Mouse (Mus musculus): ENCODE results near the gene Izumo2.

- TF ChIP-seq EP300 (IDR thresholded peaks at IDR 0.05) = no peak
- no peak for TF ChIP-seq CTCF (IDR thresholded peaks at IDR 0.05)
Observed at GRCm38 (mm10) chr7:44697980-44698379, 10.6 kb upstream of the Izumo2 start.
